Mouse (Mus musculus): ENCODE measurements around the gene Necap2.

Necap2 gene

DNA sequence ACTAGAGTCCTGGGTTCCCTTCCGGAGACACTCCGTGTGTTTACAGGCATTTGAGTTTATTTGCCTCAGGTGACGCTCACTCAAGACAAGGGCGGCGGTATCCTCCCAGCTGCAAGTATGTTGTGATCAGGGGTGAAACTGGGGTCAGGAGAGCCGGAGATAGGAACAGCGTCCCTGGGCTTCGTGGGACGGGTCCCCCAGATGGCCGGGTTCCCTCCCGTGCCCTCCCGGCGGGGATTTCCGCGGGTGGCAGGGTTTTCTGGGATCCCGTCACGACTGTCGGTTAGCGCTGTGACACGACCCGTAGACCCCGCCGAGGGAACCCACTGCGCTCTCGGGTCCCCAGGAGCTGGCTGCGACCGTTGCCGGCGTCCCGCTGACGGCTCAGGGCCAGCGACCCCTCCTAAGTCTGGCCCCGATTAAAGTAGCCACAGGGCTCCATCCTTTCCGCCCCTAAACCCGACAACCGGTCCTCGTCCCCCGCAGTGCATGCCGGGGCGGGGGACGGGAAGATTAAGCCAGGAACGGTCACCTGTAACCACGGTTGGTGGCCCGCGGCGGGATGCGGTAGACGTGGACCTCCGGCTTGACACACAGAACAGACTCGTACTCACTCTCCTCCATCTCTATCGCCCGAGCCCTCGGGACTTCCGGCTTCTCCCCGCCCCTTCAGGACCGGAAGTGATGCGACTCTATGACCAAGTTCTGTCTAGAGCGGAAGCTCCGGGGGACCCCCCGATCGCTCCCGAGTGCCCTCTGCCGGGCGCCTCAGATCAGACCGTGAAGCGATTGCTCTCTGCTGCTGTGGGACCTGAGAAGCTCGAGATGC, at the start of gene Necap2:
Gene Necap2 (minus strand): TSS at position 677 of the 829 bp plus-strand sequence.
- DNase-seq (ENCODE audit: low spot score), result peak; percentile 100

DNA sequence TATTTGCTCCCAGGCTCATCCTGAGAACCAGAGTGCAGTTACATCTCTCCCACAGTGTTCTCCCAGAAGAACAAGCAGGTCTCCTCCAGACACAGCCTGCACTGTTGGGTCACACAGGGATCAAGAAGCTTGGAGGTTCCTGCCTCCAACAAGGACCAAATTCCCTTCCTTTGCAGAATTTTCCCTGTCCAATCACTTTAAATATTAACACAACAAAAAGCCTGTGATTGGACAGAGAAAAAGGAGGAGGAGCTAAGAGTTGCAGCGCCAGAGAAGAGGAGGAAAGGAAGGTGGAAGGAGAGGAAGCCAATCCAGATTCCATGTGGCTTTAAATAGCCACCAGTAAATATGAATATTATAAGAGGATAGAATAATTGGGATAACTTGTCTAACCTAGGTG, 44.9 kb upstream of the Necap2 start:
- DNase-seq (ENCODE audit: low spot score), result no peak

DNA sequence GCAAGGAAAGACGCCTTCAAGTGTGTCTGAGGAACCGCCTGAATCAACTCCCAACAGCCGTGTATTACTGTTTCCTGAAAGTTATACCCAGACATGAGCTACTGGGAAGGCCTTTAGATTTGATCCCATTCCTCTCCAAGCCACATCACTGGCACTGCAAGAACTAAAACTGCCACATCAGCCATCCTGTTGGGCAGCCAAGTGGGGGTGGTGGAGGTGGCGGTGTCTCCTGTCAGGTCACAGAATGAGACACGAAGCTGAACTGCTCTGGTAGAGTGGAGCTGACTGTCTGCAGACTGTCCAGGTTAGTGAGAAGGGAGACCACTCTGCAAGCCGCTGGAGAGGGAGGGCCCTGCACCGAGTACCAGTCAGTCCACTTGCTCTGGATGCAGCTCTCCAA, 44.5 kb upstream of the Necap2 start:
- DNase-seq (ENCODE audit: low spot score), result no peak

DNA sequence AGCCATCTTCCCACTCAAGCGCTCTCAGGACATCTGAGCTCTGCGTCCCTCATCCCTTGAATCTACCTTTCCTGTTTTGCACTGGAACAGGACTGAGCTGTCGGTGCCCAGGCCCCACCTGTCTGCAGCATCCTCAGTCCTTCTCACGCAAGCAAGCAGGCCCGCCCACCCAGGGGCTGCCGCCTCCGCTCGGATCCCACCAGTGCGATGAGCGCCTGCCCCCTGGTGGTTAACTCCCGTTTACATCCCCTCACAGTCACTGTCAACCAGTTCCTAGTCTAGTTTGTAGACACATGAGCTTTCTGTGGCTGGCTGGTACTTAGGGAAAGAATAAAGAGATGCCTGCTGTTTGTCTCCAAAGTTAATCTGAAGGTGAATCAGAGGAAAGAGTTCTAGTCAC, 42.5 kb upstream of the Necap2 start:
- peak; percentile 57 for DNase-seq (ENCODE audit: low spot score)

DNA sequence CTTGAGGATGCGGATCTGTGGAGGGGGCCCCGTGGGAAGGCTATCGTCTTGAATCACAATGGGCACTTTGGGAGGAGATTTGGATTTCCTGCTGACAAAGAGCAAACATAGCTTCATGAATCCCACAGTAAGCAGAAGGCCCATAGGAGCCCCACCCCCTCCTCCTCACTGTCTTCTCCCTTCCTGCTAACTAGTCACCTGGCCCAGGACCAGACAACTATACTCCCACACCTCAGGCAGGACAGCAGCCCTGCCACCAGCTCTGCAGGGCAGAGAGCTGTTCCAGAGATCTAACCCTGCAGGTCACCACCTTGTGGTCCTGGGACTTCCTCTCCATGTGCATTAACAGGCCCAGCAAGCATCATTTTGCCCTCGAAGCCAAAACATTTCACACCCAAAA, 40.5 kb upstream of the Necap2 start:
- no peak for DNase-seq (ENCODE audit: low spot score)

DNA sequence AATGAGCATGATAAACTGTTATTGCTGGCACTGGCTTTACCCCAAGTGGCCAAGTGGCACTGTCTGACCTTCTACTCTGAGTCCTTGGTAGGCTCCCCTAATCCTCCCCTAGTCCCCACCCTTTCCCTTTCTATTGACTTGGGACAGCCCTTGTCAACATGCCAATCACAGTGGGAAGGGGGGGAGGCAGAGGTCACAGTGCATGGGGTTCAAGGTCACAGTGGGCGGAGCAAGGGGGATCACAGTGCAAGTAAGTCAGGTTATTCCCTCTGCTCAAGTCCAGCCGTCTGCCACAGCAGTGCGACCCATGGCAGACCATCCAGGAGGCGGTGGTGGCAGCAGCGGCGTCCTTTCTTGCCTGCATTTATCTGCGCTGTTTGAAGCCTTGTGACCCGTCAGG, 37.2 kb upstream of the Necap2 start:
- no peak for DNase-seq (ENCODE audit: low spot score)

DNA sequence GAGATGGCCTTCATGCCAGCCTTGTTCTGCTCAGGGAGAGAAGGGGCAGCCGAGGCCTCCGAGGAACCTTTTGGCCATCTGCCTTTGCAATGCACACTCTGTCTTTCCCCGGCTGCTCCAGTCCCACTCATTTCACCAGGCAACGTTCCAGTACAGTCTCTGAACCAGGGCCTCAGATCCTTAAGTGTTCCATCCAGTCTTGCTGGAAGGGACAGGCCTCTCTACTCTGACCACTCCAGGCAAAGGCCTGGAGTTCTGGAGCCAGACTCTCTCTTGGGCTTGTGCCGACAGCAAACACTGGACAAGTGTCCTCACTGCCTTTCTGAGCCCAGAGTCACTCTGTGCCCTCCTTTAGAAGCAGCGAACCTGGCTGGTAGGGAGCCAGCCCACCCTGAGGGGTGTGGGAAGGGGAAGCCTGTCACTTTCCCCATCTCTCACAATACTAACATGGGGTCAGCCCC, 36.4 kb upstream of the Necap2 start:
- DNase-seq (ENCODE audit: low spot score), result no peak

DNA sequence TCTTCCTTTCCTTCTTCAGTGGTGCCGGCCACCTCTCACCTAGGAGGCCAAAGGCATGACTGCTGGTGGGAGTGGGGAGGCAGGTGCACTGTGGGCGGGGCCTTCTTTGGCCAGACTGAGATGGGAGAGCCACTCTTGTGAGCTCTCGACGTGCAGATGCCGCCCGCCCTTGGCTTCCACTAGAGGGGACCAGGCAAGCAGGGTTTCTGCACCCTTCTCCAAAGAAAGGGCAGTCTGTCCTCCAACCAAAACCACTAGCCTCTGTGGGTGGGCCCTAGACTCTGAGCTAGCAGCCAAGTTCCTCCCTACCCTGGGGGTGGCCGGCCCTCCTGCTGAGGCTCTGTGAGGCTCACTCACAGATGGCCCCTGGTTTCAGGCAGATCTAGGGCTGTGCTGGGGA, 35.7 kb upstream of the Necap2 start:
- DNase-seq (ENCODE audit: low spot score), result no peak

DNA sequence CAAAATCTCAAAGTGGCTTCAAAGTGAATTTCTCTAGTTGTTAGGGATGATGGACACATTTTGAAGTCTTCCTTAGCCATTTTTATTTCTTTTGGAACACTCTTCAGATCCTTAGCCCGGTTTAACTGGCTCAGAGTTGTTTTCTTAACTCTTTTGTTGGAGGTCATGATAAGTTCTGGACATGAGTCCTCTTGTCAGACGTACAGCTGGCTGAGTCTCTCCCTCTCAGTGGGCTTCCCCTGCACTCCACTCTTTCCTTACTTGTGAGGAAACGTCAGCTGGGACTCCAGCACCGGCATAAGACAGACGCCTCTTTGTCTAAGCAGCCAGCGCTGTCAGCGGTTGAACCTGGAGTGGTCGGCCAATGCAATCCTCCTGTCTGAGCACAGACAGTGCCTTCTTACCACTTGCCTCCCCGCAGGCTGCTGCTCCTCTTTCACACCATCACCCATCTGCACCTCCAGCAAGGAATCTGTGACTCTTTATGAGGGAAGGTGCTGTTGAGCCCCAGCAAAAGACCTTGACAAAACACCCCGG, 30.1 kb upstream of the Necap2 start:
- DNase-seq (ENCODE audit: low spot score), result no peak

DNA sequence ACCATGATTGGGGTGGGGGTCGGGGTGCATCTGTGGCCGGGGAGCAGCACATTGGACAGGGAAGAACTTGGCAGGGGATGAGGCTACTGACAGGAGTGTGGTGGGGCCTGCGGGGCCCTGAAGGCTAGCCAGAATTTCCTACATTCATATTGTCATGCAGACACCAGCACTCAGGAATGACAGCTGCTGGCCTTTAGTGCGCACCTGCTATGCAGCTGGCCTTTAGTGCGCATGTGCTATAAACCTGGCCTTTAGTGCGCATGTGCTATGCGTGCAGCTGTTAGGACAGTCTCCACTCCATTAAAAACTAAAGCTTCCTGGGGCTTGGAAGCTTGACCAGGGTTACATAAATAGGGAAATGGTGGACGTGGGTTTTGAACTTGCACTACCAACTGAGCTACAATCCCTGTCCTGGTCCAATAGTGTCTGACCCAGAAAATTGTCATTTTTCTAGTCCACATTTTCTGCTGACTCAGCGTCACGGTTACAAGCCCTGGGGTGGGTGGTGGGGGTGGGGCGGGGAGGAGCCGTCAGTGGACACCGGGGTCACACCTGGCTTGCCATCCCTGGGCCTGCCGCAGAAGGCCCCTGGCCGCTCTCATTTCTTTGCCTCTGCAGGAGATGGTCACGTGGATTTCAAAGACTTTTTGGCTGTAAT, 28.5 kb upstream of the Necap2 start:
- DNase-seq (ENCODE audit: low spot score), result no peak

DNA sequence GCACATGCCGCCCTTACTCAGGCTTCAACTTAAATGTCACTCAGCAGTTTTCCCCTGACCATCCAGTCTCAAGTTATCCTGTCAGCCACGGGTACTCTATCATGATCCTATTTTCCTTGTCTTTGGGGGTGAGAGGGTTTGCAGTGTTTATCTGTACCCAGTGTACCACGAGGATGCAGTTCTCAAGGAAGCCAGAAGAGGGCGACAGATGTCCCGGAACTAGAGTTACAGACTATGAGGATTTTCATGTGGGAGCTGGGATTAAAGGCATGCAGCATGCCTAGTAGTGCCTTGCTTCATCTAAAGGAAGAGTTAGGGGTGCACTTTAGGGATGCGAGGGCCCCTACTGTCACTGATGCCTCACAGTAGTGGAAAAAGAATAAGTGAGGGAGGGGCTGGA, 23.7 kb upstream of the Necap2 start:
- no peak for DNase-seq (ENCODE audit: low spot score)

DNA sequence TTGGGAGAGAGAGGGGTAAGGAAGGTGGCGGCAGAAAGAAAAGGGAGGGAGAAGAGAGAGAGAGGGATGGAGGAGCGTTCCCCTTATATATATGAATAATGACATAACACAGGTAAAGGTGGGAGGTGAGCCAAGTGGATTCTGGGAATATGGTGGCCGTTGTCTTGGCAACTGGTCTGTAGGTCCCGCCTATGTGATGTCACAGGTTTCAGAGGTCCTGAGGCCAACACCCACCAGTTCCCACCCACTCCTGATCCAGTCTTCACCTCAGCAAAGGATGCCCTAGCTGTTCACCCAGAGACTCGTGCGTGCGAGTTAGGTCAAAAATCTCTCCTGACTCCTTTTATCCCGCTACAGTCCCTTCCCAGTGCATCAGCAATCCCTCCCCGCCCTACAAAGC, 23.1 kb upstream of the Necap2 start:
- no peak for DNase-seq (ENCODE audit: low spot score)

DNA sequence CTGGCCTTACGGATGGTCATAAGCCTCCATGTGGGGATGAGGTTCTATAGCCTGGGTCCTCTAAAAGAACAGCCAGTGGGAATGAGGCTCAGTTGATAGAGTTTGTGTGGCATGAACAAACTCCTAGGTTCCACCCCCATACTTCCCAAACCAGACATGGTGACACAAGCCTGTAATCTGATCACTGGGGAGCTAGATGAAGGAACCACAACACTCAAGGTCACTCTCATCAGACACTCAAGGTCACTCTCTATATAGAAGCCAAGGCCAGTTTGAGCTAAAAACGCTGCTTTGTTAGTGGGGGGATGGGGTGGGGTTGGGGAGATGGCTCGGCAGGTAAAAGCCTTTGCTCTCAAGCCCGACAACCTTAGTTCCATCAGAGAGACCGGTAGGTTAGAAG, 21.8 kb upstream of the Necap2 start:
- DNase-seq (ENCODE audit: low spot score), result no peak

DNA sequence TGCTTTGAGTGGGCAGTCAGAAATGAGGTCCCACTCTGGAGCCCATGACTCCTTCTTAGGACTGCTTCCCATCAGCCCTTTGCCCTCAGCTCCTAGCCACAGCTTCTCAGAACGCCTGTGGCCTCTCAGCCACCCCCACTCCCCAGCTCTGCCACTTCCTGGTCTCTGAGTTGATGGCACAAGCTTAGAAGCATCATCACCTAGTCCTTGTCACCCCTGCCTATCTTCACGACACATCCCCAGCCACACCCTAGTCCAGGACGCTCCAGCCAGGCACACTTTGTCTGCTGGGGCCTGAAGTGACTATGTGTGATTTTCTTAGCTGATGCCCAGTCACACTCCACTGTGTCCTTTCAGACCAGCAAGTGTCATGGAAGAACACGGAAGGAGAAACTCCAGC, 20.8 kb upstream of the Necap2 start:
- DNase-seq (ENCODE audit: low spot score), result no peak

DNA sequence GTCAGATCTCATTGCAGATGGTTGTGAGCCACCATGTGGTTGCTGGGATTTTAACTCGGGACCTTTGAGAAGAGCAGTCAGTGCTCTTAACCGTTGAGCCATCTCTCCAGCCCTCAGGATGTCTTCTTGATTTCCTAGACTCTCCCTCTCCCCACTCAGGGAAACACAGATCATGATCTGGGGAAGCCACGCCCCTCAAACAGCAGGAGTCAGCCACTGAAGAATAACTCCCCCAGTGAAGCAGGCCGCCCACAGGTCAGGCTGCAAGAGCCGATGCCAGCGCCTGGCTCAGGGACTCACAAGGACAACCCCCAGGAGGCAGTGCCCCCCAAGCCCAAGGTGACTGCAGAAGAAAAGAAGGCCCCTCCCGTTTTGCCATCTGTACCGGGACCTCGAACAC, 18.6 kb upstream of the Necap2 start:
- no peak for DNase-seq (ENCODE audit: low spot score)

DNA sequence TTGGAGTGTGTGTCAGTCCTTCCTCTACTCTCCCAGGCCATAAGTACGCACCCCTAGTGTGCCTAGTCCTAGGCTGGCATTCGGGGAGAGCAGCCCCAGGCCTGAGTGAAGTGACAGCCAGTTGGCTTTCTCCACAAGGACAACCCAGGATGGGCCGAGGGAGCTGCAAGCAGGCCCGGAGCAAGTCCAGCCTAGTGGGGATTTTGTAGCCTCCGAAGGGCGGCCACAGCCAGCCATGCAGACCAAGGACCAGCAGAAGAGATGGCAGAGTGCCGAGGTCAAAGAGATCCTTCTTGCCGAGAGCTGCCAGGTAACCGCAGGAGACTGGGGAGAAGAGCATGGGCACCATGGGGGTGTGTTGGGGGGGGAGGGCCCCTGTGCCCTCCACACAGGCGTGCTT, 16.9 kb upstream of the Necap2 start:
- no peak for DNase-seq (ENCODE audit: low spot score)

DNA sequence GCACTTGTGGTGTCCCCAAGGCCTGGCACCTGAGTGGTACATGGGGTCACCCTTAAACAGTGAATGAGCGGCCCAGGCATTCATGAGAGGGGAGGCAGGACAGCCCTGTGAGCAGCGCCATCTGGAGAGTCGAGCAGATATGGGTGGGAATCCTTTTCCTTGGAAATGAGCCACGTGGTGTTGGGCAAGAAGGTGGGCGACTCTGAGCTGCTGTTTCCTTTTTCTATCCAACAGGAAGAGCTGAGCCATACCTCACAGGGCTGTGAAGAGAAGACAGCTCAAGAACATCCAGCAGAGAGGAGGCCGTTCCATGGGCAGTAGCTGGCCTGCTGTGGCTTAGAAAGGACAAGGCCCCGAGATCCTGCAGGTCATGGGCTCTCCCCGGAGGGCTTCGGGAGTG, 10.6 kb upstream of the Necap2 start:
- no peak for DNase-seq (ENCODE audit: low spot score)

DNA sequence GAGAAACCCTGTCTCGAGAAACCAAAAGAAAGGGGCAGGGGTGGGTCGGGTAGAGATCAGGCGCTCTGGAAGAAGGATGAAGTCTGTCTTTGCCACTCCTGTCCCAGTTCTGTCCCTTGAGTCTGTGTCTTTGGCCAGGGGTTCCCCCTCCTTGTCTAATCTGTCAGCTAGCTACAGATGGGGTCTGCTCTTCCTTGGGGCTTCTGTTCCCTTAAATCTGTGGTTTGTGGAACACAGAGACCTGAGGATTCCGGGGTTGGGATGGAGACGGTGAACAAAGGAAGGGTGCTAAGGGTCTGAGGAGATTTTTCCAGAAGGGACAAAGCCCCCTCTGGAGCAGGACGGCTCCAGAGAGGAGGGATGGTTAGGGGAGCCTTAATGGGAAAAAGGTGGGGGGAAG, 9.9 kb upstream of the Necap2 start, which contains the start of gene Spata21:
Gene Spata21 (plus strand): TSS at position 301 of the 400 bp plus-strand sequence.
- no peak for DNase-seq (ENCODE audit: low spot score)

DNA sequence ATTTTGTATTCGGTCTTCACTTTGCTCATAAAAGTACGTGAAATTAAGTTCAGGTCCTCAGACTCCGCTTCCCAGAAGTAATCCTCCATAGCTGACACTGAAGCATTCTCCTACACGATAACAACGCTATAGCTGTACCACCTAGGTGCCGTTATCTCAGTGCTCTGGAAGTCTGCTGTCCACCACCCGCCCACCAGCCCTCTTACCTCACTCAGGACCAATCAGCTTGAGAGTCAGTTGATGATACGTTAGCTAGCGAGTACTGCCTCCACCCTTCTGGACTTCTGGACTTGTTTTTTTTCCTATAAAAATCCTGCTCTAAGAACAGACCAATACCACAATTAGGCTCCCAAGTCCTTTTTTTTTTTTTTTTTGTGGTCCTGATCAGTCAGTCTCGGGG, 8.7 kb upstream of the Necap2 start:
- no peak for DNase-seq (ENCODE audit: low spot score)

DNA sequence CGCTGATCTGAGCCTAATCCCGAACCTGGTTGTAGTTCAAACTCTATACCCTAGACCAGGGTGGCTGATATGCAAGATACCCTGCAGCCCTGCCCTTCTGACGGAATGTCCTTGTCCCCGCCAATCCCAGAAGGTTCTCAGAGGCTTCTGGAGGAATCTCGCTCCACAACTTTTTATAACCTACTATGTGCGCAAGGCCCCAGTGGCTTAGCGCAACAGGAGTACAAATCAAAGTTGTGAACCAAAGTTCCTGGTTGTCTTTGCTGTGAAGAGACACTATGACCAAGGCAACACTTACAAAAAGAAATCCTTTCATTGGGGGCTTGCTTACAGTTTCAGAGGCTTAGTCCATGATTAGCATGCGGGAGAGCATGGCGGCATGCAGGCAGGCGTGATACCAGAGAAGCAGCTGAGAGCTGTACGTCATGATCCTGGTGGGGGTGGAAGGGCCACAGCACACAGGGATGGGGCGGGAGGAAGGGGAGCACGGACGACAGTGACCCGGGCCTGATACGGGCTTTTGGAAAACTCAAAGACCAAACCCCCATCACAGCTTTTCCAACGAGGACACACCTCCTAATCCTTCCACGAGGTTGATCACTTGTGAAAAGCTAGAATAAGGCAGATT, 467 bp upstream of the Necap2 start:
- DNase-seq (ENCODE audit: low spot score), result no peak

DNA sequence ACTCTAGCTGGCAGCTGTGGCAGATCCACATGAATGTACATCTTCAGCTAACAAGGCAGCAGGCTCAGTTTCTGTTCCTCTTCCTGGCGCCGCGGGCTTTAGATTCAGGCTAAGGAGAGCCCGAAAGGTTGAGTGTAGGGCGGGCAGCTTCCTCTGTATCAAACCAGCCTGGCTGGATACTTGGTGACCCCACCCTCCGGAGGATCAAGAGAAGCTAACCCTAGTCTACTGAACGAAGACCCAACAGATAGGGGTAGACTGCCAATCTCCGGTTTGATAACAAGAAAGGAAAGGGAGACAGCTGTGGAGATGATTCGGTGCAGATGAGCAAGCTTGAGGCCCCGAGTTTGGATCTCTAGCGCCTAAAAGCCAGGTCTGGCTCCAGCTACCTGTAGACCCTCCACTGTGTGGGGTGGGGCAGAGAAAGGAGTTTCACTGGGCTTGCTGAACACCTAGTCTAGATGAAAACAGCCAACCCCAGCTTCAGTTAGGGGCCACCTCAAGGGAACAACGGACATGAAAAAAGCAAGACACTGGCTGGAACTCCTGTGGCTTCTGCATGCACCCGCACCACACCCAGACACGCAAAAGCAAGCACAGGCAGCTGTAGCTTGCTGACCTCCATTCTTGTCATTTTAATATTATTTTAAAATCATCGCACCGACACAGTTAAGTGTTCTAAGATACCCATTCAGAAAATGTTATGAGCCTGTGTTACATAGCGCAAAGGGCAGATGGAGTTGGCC, 1.2 kb downstream of the Necap2 start:
- DNase-seq (ENCODE audit: low spot score), result no peak

DNA sequence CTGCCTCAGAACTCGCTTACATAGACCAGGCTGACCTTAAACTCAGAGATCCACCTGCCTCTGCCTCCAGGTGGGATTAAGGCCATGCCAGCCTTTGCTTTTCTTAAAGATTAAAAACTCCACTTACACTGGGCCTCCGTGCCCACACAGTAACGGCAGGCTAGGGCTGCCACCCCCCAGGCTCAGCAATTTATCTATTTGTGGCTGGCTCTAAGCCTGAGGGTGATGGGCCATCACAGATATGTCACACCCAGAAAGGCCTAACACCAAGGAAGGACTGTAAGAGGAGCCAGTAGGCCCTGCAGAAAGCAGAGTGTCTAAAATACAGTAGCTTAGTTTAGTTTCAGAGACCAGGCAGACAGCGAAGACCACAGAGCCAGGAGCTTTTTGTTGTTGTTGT, 4.0 kb downstream of the Necap2 start:
- no peak for DNase-seq (ENCODE audit: low spot score)

Data from MN1 (cell line).